Mouse (Mus musculus) neural tube, embryonic 12.5 days (tissue): ENCODE data around the gene Ripk1. TPM values are rescaled to one million over a fixed set of nuclear protein-coding genes. Genes with fewer than 3 reads are reported as not detected.
A peak's percentile ranks its signal among the peaks of the same experiment; 100 is the strongest.

Source experiments
- ATAC-seq: fragments of 200-750 bp; cut with Nextera tagmentation; 2 replicates; pipeline ENCODE4 v1.8.0; 2017; ENCODE audit warnings: low read depth, mild to moderate bottlenecking, moderate TSS enrichment, moderate library complexity; ENCODE audit not compliant: low FRiP score
- H3K27ac ChIP-seq: fragments of 300-500 bp; sonication (generic); 2 replicates; pipeline ENCODE4 v1.5.1; 2016
- H3K27me3 ChIP-seq: fragments of 300-500 bp; sonication (generic); replicated peaks from 2 replicates; pipeline ENCODE4 v1.6.1; 2016; ENCODE audit warnings: mild to moderate bottlenecking
- H3K36me3 ChIP-seq: fragments of 300-500 bp; sonication (generic); 2 replicates; pipeline ENCODE4 v1.6.1; 2016; ENCODE audit warnings: mild to moderate bottlenecking
- H3K4me1 ChIP-seq: fragments of 300-500 bp; sonication (generic); 2 replicates; pipeline ENCODE4 v1.6.1; 2016
- H3K4me2 ChIP-seq: fragments of 300-500 bp; sonication (generic); replicated peaks from 2 replicates; pipeline ENCODE4 v1.6.1; 2016; ENCODE audit warnings: mild to moderate bottlenecking
- H3K4me3 ChIP-seq: fragments of 300-500 bp; sonication (generic); 2 replicates; pipeline ENCODE4 v1.5.1; 2016
- H3K9ac ChIP-seq: fragments of 300-500 bp; sonication (generic); 2 replicates; pipeline ENCODE4 v1.6.1; 2016; ENCODE audit warnings: mild to moderate bottlenecking
- H3K9me3 ChIP-seq: fragments of 300-500 bp; sonication (generic); 2 replicates; pipeline ENCODE4 v1.6.1; 2016; ENCODE audit warnings: mild to moderate bottlenecking
- WGBS: fragments of 180-500 bp; shearing (Covaris S2); methylation state at CpG from one replicate; pipeline ENCODE4 v1.1.7; 2016; 5-methylcytosine and 5-hydroxymethylcytosine counted together
- polyA plus RNA-seq: library from polyadenylated mRNA; unstranded; fragments of >200 nt; fragmentation: Nextera tagmentation; extraction: Ambion mirVana; gene quantifications from 2 replicates; pipeline ENCODE4 v1.2.1, GENCODE M21; 2016

Ripk1 gene
- polyA plus RNA-seq, 1 experiment from 2014 or later, result 10.4 TPM

- Histone ChIP-seq H3K9ac (no peak overlapping the region), H3K27ac (no peak overlapping the region), H3K36me3 (peaks cover 9% of the 10 kb centered on the region), H3K4me1 (no peaks in the 10 kb centered on the region), H3K4me2 (no peak overlapping the region), H3K9me3 (no peaks in the 10 kb centered on the region; the same call in 1 of the 2 replicates), H3K4me3 (no peak overlapping the region), H3K27me3 (no peaks in the 10 kb centered on the region)
- no peak for ATAC-seq
- WGBS, result 82% methylated on average over 7 of the region's 7 CpGs
Observed at GRCm38 (mm10) chr13:34043716-34044393, 41.7 kb downstream of the Ripk1 start.

DNA sequence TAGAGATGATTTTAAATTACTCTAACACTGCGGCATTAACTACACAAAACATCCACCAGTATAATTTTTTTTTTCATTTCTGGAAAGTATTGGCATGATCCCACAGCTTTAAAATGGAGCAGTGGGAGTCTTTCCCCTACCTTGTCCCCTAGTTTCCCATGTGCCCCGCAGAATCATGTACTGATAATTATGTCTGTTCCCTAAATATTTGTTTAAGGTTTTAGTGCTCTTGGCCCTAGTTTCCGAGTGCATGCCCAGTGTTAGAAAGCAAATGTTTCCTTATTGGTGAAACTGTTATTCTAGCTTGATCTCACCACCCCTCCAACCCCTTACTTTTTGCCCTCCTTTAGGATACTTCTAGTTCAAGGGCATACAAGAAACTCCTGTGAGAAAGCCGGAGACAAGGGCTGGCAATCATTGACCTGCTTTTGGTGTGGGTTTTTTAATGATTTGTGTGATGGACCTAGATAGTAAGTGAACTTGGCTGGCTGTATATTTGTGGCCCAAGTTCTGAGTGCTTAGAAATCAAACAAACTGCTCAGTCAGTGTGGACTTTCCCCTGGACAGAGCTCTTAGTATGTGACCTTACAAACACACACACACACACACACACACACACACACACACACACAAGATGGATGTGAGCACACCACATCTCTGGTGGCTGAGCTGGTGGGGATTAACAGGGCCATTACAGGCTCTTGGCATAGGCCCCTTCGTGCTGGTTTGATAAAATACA is 43.5 kb downstream of the Ripk1 start:
- Histone ChIP-seq H3K27me3 (no peaks in the 10 kb centered on the region), H3K4me2 (no peak overlapping the region), H3K4me1 (no peaks in the 10 kb centered on the region), H3K4me3 (no peak overlapping the region), H3K9me3 (no peaks in the 10 kb centered on the region), H3K9ac (no peak overlapping the region), H3K27ac (no peak overlapping the region), H3K36me3 (peaks cover 6% of the 10 kb centered on the region)
- peak; percentile 55 for ATAC-seq
- 68% methylated on average over 5 of the region's 5 CpGs for WGBS

GRCm38 (mm10) chr13:34046421-34047012 is 44.4 kb downstream of the Ripk1 start:
- no peaks in the 10 kb centered on the region for H3K4me1 ChIP-seq
- H3K27ac ChIP-seq, result no peak overlapping the region
- no peak overlapping the region for H3K4me2 ChIP-seq
- H3K4me3 ChIP-seq, result no peak overlapping the region
- H3K36me3 ChIP-seq, result peaks cover 6% of the 10 kb centered on the region
- H3K9me3 ChIP-seq, result no peaks in the 10 kb centered on the region
- no peaks in the 10 kb centered on the region for H3K27me3 ChIP-seq
- peak; percentile 95 for ATAC-seq
- 43% methylated on average over 11 of the region's 11 CpGs for WGBS
- H3K9ac ChIP-seq, result no peak overlapping the region

- 94% methylated on average over 3 of the region's 3 CpGs for WGBS
- Histone ChIP-seq H3K9ac (no peak overlapping the region), H3K36me3 (peaks cover 6% of the 10 kb centered on the region), H3K27me3 (no peaks in the 10 kb centered on the region), H3K4me3 (no peak overlapping the region), H3K27ac (no peak overlapping the region), H3K4me2 (no peak overlapping the region), H3K9me3 (no peaks in the 10 kb centered on the region), H3K4me1 (no peaks in the 10 kb centered on the region)
- ATAC-seq, result no peak
Observed at GRCm38 (mm10) chr13:34047526-34047925, 45.4 kb downstream of the Ripk1 start.

DNA sequence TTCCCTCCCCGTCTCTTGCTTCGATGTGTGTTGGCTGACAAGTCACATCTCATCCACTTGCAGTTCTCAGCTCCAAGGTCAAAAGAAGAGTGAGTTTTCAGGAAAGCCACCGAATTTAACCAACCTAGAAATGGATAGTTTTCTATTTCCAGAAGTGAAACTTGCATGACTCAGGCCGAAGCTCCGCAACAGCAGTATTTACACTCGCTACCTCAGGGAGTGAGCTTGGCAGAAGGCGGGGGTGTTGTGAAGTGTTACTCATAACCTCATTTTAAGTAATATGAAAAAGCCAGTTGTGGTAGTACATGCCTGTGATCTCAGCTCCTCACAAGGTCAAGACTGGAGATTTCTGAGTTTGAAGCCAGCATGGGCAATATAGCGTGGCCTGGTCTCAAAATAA is 48.3 kb downstream of the Ripk1 start:
- ATAC-seq, result no peak
- H3K9me3 ChIP-seq, result no peaks in the 10 kb centered on the region
- no peaks in the 10 kb centered on the region for H3K27me3 ChIP-seq
- H3K9ac ChIP-seq, result no peak overlapping the region
- no peak overlapping the region for H3K4me2 ChIP-seq
- H3K36me3 ChIP-seq, result peaks cover 13% of the 10 kb centered on the region
- no peak overlapping the region for H3K4me3 ChIP-seq
- 93% methylated on average over 8 of the region's 8 CpGs for WGBS
- H3K27ac ChIP-seq, result no peak overlapping the region
- no peaks in the 10 kb centered on the region for H3K4me1 ChIP-seq

GRCm38 (mm10) chr13:34051692-34052091 is 49.5 kb downstream of the Ripk1 start:
- 95% methylated on average over 3 of the region's 3 CpGs for WGBS
- H3K27me3 ChIP-seq, result no peaks in the 10 kb centered on the region
- no peak overlapping the region for H3K9ac ChIP-seq
- no peak overlapping the region for H3K27ac ChIP-seq
- ATAC-seq, result no peak
- peaks cover 19% of the 10 kb centered on the region for H3K36me3 ChIP-seq
- no peaks in the 10 kb centered on the region for H3K4me1 ChIP-seq
- no peak overlapping the region for H3K4me3 ChIP-seq
- no peak overlapping the region for H3K4me2 ChIP-seq
- H3K9me3 ChIP-seq, result 0 out of 2 replicates have a peak, but pooled peaks cover 2% of the 10 kb centered on the region

- H3K9ac ChIP-seq, result no peak overlapping the region
- no peaks in the 10 kb centered on the region for H3K27me3 ChIP-seq
- no peak for ATAC-seq
- H3K27ac ChIP-seq, result no peak overlapping the region
- no peaks in the 10 kb centered on the region for H3K4me1 ChIP-seq
- no peak overlapping the region for H3K4me3 ChIP-seq
- no peak overlapping the region for H3K4me2 ChIP-seq
- 0 out of 2 replicates have a peak, but pooled peaks cover 2% of the 10 kb centered on the region for H3K9me3 ChIP-seq
- WGBS, result 79% methylated on average over 13 of the region's 13 CpGs
- peaks cover 22% of the 10 kb centered on the region for H3K36me3 ChIP-seq
Observed at GRCm38 (mm10) chr13:34053673-34054282, 51.6 kb downstream of the Ripk1 start.

GRCm38 (mm10) chr13:34054391-34054790 is 52.2 kb downstream of the Ripk1 start:
- 61% methylated on average over 4 of the region's 4 CpGs for WGBS
- Histone ChIP-seq H3K27me3 (no peaks in the 10 kb centered on the region), H3K4me1 (no peaks in the 10 kb centered on the region), H3K27ac (no peak overlapping the region), H3K36me3 (peaks cover 22% of the 10 kb centered on the region), H3K4me2 (no peak overlapping the region), H3K4me3 (no peak overlapping the region), H3K9me3 (0 out of 2 replicates have a peak, but pooled peaks cover 2% of the 10 kb centered on the region), H3K9ac (no peak overlapping the region)
- ATAC-seq, result no peak

DNA sequence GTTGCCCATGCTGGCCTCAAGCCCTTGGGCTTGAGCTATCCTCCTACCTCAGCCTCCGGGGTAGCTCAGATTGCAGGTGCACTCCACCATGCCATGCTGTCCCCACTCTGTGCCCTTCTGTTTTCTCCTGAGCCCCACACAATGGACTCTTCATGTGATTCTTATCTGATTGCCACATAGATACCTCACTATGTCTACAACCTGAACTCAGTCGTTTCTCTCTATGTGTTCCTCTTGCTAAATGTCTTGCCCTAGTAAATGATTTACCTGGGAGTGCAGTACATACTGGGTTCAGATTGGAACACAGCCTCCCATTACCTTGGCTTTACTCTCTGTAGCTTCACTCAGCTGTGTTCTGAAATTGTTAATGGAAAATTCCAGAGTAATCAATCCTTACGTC is 52.8 kb downstream of the Ripk1 start:
- ATAC-seq, result no peak
- H3K36me3 ChIP-seq, result peaks cover 22% of the 10 kb centered on the region

DNA sequence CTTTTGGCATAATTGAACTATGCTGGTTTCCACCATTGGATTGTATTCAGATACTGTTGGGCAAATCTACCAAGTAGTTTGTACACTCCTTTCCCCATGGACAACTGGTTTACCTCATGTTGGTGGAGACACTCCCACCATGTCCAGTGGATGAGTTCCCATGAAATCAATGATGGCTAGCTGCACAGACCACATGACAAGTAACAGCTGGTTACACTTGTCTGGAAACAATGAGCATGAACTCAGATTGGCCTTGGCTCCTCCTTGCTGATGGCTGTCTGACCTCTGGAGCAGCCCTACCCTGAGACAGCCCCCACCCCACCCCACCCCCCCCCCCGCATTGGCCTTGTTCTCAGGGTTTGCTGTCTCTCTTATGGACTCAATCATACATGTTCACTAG is 55.1 kb downstream of the Ripk1 start:
- no peak for ATAC-seq
- no peak overlapping the region for H3K4me2 ChIP-seq
- H3K27me3 ChIP-seq, result no peaks in the 10 kb centered on the region
- H3K27ac ChIP-seq, result no peak overlapping the region
- H3K9ac ChIP-seq, result no peak overlapping the region
- H3K9me3 ChIP-seq, result 0 out of 2 replicates have a peak, but pooled peaks cover 2% of the 10 kb centered on the region
- peaks cover 22% of the 10 kb centered on the region for H3K36me3 ChIP-seq
- H3K4me1 ChIP-seq, result no peaks in the 10 kb centered on the region
- no peak overlapping the region for H3K4me3 ChIP-seq
- 95% methylated on average over 1 of the region's 1 CpGs for WGBS

More for the DNA sequence above, 52.8 kb downstream of the Ripk1 start:
- Histone ChIP-seq H3K4me3 (no peak overlapping the region), H3K4me1 (no peaks in the 10 kb centered on the region), H3K9ac (no peak overlapping the region), H3K27ac (no peak overlapping the region), H3K9me3 (0 out of 2 replicates have a peak, but pooled peaks cover 2% of the 10 kb centered on the region), H3K4me2 (no peak overlapping the region), H3K27me3 (no peaks in the 10 kb centered on the region)
- 88% methylated on average over 3 of the region's 3 CpGs for WGBS

DNA sequence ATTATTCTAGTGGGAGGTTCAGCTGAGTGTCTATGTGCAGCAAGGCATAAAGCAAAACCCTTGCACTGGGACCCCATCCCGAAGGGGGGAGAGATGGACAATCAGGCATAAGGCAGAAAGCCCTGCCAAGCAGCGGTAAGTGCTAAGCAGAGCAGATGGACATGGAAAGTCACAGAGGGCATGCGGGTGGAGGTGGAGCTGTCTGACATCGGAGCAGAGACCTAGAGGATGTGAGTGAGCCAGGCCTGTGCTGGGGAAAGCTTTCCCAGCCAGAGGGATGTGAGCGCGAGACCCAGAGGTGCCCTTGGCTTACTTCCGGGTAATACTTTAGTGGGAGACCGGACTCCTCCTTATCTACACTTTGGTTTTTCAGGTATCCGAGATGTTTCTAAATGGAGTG is 57.9 kb downstream of the Ripk1 start:
- no peak for ATAC-seq
- no peak overlapping the region for H3K9ac ChIP-seq
- 89% methylated on average over 9 of the region's 9 CpGs for WGBS
- H3K4me1 ChIP-seq, result no peaks in the 10 kb centered on the region
- no peaks in the 10 kb centered on the region for H3K27me3 ChIP-seq
- H3K4me3 ChIP-seq, result no peak overlapping the region
- 0 out of 2 replicates have a peak, but pooled peaks cover 2% of the 10 kb centered on the region for H3K9me3 ChIP-seq
- H3K36me3 ChIP-seq, result peaks cover 18% of the 10 kb centered on the region
- no peak overlapping the region for H3K27ac ChIP-seq
- H3K4me2 ChIP-seq, result no peak overlapping the region

- Histone ChIP-seq H3K9me3 (no peaks in the 10 kb centered on the region), H3K4me1 (peaks cover 4% of the 10 kb centered on the region; the same call in 1 of the 2 replicates), H3K4me2 (no peak overlapping the region), H3K27ac (no peak overlapping the region), H3K9ac (no peak overlapping the region), H3K36me3 (peaks cover 5% of the 10 kb centered on the region), H3K4me3 (no peak overlapping the region), H3K27me3 (no peaks in the 10 kb centered on the region)
- 92% methylated on average over 10 of the region's 10 CpGs for WGBS
- no peak for ATAC-seq
Observed at GRCm38 (mm10) chr13:34062466-34062865, 60.3 kb downstream of the Ripk1 start.
